Mouse (Mus musculus): Measurements from ENCODE around the gene Retreg3. TPM values are rescaled to one million over a fixed set of nuclear protein-coding genes. Genes with fewer than 3 reads are reported as not detected.

Retreg3 gene
- polyA plus RNA-seq (2015; fragmentation: Illumina TruSeq; extraction: RNeasy Lipid Tissue Mini Kit (QIAGEN cat#74804); ENCODE audit: low read depth, low replicate concordance) = 62.6 TPM

DNA sequence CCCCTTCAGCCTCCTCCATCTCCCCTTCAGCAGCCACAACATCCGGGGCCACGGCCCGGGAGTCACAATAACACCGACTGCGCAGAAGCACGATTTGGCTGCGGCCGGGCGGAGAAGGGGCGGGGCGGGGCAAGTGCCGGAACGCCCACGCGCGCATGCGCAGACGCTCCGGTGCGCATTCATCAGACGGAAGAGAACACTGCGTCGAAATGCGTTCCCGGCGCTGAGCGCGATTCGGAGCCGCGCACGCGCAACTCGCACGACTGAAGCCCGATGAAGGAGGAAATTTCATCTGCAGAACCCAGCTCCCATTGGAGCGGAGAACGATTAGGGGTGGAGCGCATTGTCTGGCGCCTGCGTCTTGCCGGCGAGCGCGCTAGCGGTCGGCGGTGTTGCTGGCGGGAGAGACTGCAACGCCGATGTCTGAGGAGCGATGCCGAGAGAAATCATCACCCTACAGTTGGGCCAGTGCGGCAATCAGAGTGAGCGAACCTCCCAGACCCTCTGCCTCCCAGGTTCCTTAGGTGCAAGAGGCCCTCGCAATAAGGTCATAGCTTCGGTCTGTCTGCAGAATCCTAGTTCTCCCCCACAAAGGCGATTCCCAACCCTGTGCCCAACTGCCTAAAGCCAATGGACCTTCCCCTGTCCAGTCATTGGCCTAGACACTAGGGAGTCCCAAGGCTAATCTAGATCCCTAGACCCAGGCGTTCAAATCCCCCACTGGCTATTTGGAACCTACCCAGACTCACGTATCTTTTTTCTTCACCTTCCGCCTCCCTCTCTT is at the start of gene Retreg3, which contains the start of gene Tubg1:
TSS of gene Retreg3 (minus strand) at position 133 of the 784 bp plus-strand sequence.
TSS of gene Tubg1 (plus strand) at position 178 of the 784 bp plus-strand sequence.

DNA sequence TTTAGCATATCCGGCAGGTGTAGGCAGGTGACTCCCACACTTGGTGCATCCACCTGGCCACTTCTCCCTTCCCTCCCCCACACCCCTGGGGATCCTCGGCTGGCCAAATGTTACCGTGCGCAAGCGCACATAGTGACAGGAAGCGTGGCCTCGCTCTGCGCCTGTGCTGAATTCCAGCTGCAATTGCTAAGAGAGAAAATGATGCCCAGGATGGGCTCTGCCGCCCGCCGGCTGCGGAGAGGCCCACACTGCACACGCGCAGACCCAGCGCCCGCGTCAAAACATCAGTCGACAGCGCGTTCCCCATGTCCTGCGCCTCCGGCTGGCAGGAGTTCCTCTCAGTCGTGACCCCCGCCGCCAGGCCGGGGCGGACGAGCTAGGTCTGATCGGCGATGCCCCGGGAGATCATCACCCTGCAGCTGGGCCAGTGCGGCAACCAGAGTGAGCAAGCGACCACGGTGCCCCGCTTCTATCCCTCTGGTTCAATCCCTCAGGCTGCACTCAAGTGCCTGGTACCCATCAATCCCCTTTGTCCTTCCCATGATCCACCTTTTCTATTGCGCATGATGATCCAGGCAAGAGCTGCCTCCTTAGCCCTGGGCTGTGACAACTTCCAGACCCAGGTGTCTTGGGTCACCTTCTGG is 36.2 kb upstream of the Retreg3 start, which contains the start of gene Tubg2:
TSS of gene Tubg2 (plus strand) at position 180 of the 644 bp plus-strand sequence.

DNA sequence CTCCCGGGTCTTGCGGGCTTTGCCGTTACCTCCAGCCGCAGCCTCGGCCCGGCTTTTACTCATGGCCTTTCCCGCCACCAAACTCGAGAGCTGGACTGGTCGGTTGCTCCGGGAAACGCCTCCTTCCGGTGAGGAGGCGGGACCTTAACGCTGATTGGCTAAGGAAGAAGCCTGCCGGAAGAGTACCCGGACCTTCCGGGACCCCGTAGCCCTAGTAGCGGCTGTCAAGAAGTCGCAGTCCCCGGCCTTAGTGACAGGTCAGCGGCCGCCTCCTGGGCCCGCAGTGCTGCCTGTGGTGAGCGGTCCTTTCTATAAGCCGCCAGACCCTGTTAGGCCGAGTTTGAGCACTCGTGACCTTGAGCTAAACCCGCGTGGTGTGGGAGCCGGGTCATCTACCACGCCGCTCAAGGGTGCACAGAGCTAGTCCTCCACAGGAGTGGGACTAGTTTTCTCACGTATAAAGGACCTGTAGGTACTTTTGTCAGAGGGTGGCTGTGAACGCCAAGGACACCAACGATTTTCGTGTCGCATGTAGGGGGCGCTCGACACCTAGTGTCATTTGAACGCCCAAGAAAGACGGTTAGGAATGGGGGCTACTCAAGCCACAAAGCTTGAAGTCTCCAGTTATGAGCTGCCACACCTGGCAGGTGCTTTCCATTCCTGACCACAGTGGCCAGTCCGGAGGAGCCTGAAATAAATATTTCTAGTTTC is 24.2 kb downstream of the Retreg3 start, which contains the start of gene Psmc3ip:
TSS of gene Psmc3ip (minus strand) at position 123 of the 711 bp plus-strand sequence.

DNA sequence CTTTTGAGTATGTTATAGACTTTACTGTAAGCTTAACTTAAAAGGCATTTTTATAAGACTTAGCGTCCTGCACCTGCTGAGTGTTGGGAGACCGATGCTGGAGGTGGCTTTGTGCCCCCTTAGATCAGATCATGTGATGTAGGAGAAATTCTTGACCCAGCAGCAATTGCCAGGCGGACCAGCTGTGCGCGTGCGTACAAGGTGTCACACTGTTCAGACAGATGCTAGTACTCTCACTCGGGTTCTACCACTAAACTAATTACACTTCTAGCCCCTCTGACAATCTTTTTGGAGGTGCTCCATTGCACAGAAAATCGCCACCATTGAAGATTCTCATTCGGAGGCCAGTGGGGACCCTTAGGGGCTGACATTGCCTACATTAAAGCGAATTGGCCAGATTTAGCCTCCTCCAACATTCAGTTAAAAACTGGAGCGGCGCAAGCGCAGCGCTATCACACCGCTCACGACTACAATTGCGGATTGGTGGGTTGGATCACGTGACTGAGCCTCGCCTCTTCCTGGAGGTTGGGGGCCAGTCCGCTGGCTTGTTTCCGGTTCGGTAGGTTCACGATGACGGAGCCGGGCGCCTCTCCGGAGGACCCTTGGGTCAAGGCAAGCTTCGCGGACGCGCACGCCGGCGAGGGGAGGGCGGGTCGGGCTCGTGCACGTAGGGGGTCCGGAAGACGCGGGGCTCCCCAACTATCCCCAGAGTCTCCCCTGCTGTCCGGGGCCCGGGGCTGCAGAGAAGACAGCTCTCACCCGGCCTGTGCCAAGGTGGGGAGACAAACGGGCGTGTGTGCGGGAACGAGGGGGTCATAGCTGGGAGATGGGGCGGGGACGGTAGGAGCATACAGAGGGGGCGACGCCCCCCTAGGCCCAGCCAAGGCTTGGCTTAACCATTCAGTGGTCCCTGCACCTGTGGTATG is 32.7 kb downstream of the Retreg3 start, which contains the start of gene Mlx:
TSS of gene Mlx (plus strand) at position 522 of the 926 bp plus-strand sequence.

DNA sequence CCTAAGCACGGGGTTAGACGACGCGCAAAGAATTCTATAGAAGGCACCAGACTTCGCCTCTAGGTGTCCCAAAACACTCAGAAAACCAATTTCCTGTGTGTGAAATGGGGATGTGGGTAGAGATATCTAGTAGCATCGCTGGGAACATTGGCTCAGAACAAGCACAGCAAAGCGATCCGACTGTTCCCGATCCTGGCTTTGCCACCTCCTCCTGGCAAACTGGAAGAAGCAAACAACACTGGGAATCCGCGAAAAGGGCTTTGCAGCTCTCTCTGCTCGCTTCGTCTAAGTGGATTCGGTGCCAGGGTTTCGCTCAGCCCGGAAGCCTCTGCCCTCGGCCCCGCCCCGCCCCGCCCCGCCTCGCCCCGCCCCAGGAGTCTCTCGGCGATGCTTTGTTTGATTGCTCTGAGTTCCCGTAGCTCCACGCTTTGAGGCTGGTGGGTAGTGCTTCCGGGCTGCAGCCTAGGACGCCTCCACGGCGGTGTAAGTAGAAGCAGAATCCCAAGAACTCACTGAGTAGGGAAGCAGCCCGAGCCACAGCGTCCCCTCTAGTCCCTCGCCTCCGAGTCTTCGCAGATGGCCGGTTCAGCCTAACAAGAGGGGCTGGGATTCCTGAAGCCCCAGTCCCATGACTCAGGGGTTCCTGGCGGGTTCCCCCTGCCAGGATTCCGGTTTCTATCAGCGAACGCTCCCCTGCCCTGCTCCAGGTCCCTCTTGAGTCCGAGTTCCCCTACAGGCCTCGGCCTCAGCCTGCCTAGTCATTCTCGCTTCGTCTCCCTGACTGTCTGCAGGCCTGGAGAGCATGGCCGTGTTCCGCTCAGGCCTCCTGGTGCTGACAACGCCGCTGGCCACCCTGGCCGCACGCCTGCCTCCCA is 37.2 kb downstream of the Retreg3 start, which contains the start of gene Coasy:
TSS of gene Coasy (plus strand) at position 358 of the 875 bp plus-strand sequence.

DNA sequence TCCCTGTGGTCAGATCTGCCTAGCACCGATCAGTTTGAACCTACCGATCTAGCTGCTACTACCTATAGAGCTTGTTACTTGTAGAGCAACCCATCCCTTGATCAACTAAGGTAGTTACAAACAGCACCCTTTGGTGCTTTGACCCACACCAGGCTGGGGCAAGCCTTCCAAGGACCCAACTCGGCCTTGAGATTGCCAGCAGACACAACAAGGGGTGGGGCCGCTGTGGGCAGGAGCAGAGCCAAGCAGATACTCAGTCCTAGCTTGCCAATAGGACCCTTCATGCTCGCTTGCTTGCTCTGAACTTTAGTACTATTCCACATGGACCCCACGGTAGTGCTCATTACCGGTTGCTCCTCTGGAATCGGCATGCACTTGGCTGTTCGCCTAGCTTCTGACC is 41.6 kb downstream of the Retreg3 start, which contains the start of gene Hsd17b1:
TSS of gene Hsd17b1 (plus strand) at position 291 of the 400 bp plus-strand sequence.

DNA sequence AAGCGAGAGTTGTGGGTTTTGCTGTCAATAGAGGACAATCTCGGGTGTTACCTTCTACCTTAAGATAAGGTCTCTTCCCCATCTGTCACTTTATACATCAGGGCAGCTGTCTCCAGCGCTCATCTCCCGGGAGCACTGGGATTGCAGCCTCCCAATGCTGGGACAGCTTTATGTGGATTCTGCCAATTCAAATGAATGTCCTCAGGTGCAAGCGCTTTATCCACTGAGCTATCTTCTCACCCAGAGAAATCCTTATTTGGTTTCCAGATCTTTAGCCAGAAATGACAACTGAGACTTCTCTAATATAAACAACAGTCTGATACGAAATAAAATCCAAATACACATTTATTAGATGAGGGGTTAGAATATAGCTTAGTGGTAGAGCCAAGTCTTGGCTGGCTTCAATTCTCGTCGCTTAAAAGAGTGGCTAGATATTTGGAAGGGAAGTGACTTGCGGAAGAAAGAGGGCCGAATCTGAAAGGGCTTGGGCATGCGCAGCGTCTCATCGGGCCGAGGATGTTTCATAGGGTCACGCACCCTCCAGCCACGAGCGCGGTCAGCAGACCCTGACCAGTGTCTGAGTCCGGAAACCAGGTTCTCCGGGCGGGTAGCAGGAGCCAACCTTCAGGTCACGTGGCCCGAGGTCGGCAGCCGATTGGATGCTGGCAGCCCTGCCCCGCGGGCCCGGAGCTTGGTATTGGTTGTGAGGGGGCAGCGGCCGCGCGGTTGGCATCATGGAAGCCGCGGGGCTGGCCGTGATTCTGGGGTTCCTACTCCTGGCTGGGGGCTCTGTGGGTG is 50.1 kb downstream of the Retreg3 start, which contains the start of gene Naglu:
TSS of gene Naglu (plus strand) at position 622 of the 798 bp plus-strand sequence.

Other genes starting within 250 kb of the Retreg3 start
- gene Stat3, start 180.4 kb downstream of the Retreg3 start, polyA plus RNA-seq (2015; fragmentation: Illumina TruSeq; extraction: RNeasy Lipid Tissue Mini Kit (QIAGEN cat#74804); ENCODE audit: low read depth, low replicate concordance) = 26.4 TPM
- 12.8 TPM for gene Cavin1, start 149.0 kb downstream of the Retreg3 start, polyA plus RNA-seq (2015; fragmentation: Illumina TruSeq; extraction: RNeasy Lipid Tissue Mini Kit (QIAGEN cat#74804); ENCODE audit: low read depth, low replicate concordance)
- gene Atp6v0a1, start 110.4 kb downstream of the Retreg3 start, polyA plus RNA-seq (2015; fragmentation: Illumina TruSeq; extraction: RNeasy Lipid Tissue Mini Kit (QIAGEN cat#74804); ENCODE audit: low read depth, low replicate concordance) = 258 TPM
- 6.4 TPM for gene Naglu, start 49.9 kb downstream of the Retreg3 start, polyA plus RNA-seq (2015; fragmentation: Illumina TruSeq; extraction: RNeasy Lipid Tissue Mini Kit (QIAGEN cat#74804); ENCODE audit: low read depth, low replicate concordance)
- not detected for gene Hsd17b1, start 41.5 kb downstream of the Retreg3 start, polyA plus RNA-seq (2015; fragmentation: Illumina TruSeq; extraction: RNeasy Lipid Tissue Mini Kit (QIAGEN cat#74804); ENCODE audit: low read depth, low replicate concordance)
- gene Coasy, start 37.3 kb downstream of the Retreg3 start, polyA plus RNA-seq (2015; fragmentation: Illumina TruSeq; extraction: RNeasy Lipid Tissue Mini Kit (QIAGEN cat#74804); ENCODE audit: low read depth, low replicate concordance) = 25.5 TPM
- 77.5 TPM for gene Mlx, start 32.6 kb downstream of the Retreg3 start, polyA plus RNA-seq (2015; fragmentation: Illumina TruSeq; extraction: RNeasy Lipid Tissue Mini Kit (QIAGEN cat#74804); ENCODE audit: low read depth, low replicate concordance)
- gene Psmc3ip, start 24.5 kb downstream of the Retreg3 start, polyA plus RNA-seq (2015; fragmentation: Illumina TruSeq; extraction: RNeasy Lipid Tissue Mini Kit (QIAGEN cat#74804); ENCODE audit: low read depth, low replicate concordance) = 3.9 TPM
- 52.4 TPM for gene Tubg1, start within 50 bp of the Retreg3 start, polyA plus RNA-seq (2015; fragmentation: Illumina TruSeq; extraction: RNeasy Lipid Tissue Mini Kit (QIAGEN cat#74804); ENCODE audit: low read depth, low replicate concordance)
- 62.0 TPM for gene Tubg2, start 36.0 kb upstream of the Retreg3 start, polyA plus RNA-seq (2015; fragmentation: Illumina TruSeq; extraction: RNeasy Lipid Tissue Mini Kit (QIAGEN cat#74804); ENCODE audit: low read depth, low replicate concordance)
- gene Cntnap1, start 50.6 kb upstream of the Retreg3 start, polyA plus RNA-seq (2015; fragmentation: Illumina TruSeq; extraction: RNeasy Lipid Tissue Mini Kit (QIAGEN cat#74804); ENCODE audit: low read depth, low replicate concordance) = 98.9 TPM
- gene Plekhh3, start 51.5 kb upstream of the Retreg3 start, polyA plus RNA-seq (2015; fragmentation: Illumina TruSeq; extraction: RNeasy Lipid Tissue Mini Kit (QIAGEN cat#74804); ENCODE audit: low read depth, low replicate concordance) = 7.8 TPM
- gene Ccr10, start 55.5 kb upstream of the Retreg3 start, polyA plus RNA-seq (2015; fragmentation: Illumina TruSeq; extraction: RNeasy Lipid Tissue Mini Kit (QIAGEN cat#74804); ENCODE audit: low read depth, low replicate concordance) = not detected
- 42.2 TPM for gene Ezh1, start 106.6 kb upstream of the Retreg3 start, polyA plus RNA-seq (2015; fragmentation: Illumina TruSeq; extraction: RNeasy Lipid Tissue Mini Kit (QIAGEN cat#74804); ENCODE audit: low read depth, low replicate concordance)
- gene Ramp2, start 126.1 kb upstream of the Retreg3 start, polyA plus RNA-seq (2015; fragmentation: Illumina TruSeq; extraction: RNeasy Lipid Tissue Mini Kit (QIAGEN cat#74804); ENCODE audit: low read depth, low replicate concordance) = 28.6 TPM
- gene Vps25, start 133.8 kb upstream of the Retreg3 start, polyA plus RNA-seq (2015; fragmentation: Illumina TruSeq; extraction: RNeasy Lipid Tissue Mini Kit (QIAGEN cat#74804); ENCODE audit: low read depth, low replicate concordance) = 94.4 TPM
- gene Wnk4, start 140.7 kb upstream of the Retreg3 start, polyA plus RNA-seq (2015; fragmentation: Illumina TruSeq; extraction: RNeasy Lipid Tissue Mini Kit (QIAGEN cat#74804); ENCODE audit: low read depth, low replicate concordance) = 4.8 TPM
- gene Cntd1, start 159.1 kb upstream of the Retreg3 start, polyA plus RNA-seq (2015; fragmentation: Illumina TruSeq; extraction: RNeasy Lipid Tissue Mini Kit (QIAGEN cat#74804); ENCODE audit: low read depth, low replicate concordance) = 0.58 TPM
- gene Coa3, start 159.2 kb upstream of the Retreg3 start, polyA plus RNA-seq (2015; fragmentation: Illumina TruSeq; extraction: RNeasy Lipid Tissue Mini Kit (QIAGEN cat#74804); ENCODE audit: low read depth, low replicate concordance) = 223 TPM
- 183 TPM for gene Becn1, start 182.4 kb upstream of the Retreg3 start, polyA plus RNA-seq (2015; fragmentation: Illumina TruSeq; extraction: RNeasy Lipid Tissue Mini Kit (QIAGEN cat#74804); ENCODE audit: low read depth, low replicate concordance)
- 106 TPM for gene Psme3, start 196.3 kb upstream of the Retreg3 start, polyA plus RNA-seq (2015; fragmentation: Illumina TruSeq; extraction: RNeasy Lipid Tissue Mini Kit (QIAGEN cat#74804); ENCODE audit: low read depth, low replicate concordance)
- 3.6 TPM for gene Aoc2, start 205.2 kb upstream of the Retreg3 start, polyA plus RNA-seq (2015; fragmentation: Illumina TruSeq; extraction: RNeasy Lipid Tissue Mini Kit (QIAGEN cat#74804); ENCODE audit: low read depth, low replicate concordance)
- gene Aoc3, start 210.7 kb upstream of the Retreg3 start, polyA plus RNA-seq (2015; fragmentation: Illumina TruSeq; extraction: RNeasy Lipid Tissue Mini Kit (QIAGEN cat#74804); ENCODE audit: low read depth, low replicate concordance) = 0.64 TPM
- not detected for gene G6pc, start 247.7 kb upstream of the Retreg3 start, polyA plus RNA-seq (2015; fragmentation: Illumina TruSeq; extraction: RNeasy Lipid Tissue Mini Kit (QIAGEN cat#74804); ENCODE audit: low read depth, low replicate concordance)